Mouse (Mus musculus): ENCODE measurements at regions not wholly inside any gene's neighbourhood (a gene's known extent, or its start where the extent isn't known, plus 50 kb on each side); places are given as distances from the start of the nearest gene placed in this dataset.
A peak's percentile ranks its signal among the peaks of the same experiment; 100 is the strongest.
"Not testable (repeated sequence)": the region's sequence is repeated elsewhere in the genome, so short reads cannot be mapped to it uniquely, and the experiment has no call there.

GRCm38 (mm10) chr8:88064414-88065110 is 54.0 kb upstream of the Cnep1r1 start:
- no peak overlapping the region for H3K4me2 ChIP-seq
- ATAC-seq (ENCODE audit: insufficient number of reproducible peaks, insufficient read depth, low FRiP score, low TSS enrichment, low read depth): no peak
- WGBS: 89% methylated on average over 13 of the region's 13 CpGs

GRCm38 (mm10) chr8:88059107-88059506 is 59.5 kb upstream of the Cnep1r1 start:
- WGBS: 76% methylated on average over 1 of the region's 1 CpGs
- H3K4me3 ChIP-seq (replicated peaks); H3K9ac ChIP-seq (replicated peaks); H3K4me2 ChIP-seq; ATAC-seq (ENCODE audit: insufficient number of reproducible peaks, insufficient read depth, low FRiP score, low TSS enrichment, low read depth); H3K36me3 ChIP-seq; H3K27me3 ChIP-seq; H3K27ac ChIP-seq; H3K4me1 ChIP-seq (replicated peaks); H3K9me3 ChIP-seq: not testable (repeated sequence)

More at GRCm38 (mm10) chr8:88064414-88065110, 54.0 kb upstream of the Cnep1r1 start:
- Histone ChIP-seq H3K4me3 (replicated peaks) (no peak overlapping the region), H3K27me3 (no peaks in the 10 kb centered on the region), H3K4me1 (replicated peaks) (no peaks in the 10 kb centered on the region), H3K36me3 (no peaks in the 10 kb centered on the region), H3K9me3 (no peaks in the 10 kb centered on the region), H3K27ac (no peak overlapping the region), H3K9ac (replicated peaks) (no peak overlapping the region)

- no peak overlapping the region for H3K9ac ChIP-seq (replicated peaks)
- no peak for ATAC-seq (ENCODE audit: insufficient number of reproducible peaks, insufficient read depth, low FRiP score, low TSS enrichment, low read depth)
- WGBS: 88% methylated on average over 7 of the region's 7 CpGs
These were observed 60.8 kb upstream of the Cnep1r1 start for GRCm38 (mm10) chr8:88057686-88058234.

GRCm38 (mm10) chr8:88050651-88051050 is 67.9 kb upstream of the Cnep1r1 start:
- Histone ChIP-seq H3K9ac (replicated peaks) (no peak overlapping the region), H3K4me1 (replicated peaks) (no peaks in the 10 kb centered on the region), H3K27me3 (no peaks in the 10 kb centered on the region), H3K36me3 (no peaks in the 10 kb centered on the region), H3K4me3 (replicated peaks) (no peak overlapping the region), H3K27ac (no peak overlapping the region), H3K4me2 (no peak overlapping the region), H3K9me3 (no peaks in the 10 kb centered on the region)
- ATAC-seq (ENCODE audit: insufficient number of reproducible peaks, insufficient read depth, low FRiP score, low TSS enrichment, low read depth): no peak
- 84% methylated on average over 10 of the region's 10 CpGs for WGBS

More at GRCm38 (mm10) chr8:88057686-88058234, 60.8 kb upstream of the Cnep1r1 start:
- Histone ChIP-seq H3K9me3 (no peaks in the 10 kb centered on the region), H3K36me3 (no peaks in the 10 kb centered on the region), H3K4me2 (no peak overlapping the region), H3K27ac (no peak overlapping the region), H3K4me1 (replicated peaks) (no peaks in the 10 kb centered on the region), H3K4me3 (replicated peaks) (no peak overlapping the region), H3K27me3 (no peaks in the 10 kb centered on the region)

- H3K4me2 ChIP-seq: no peak overlapping the region
- WGBS: 80% methylated on average over 5 of the region's 5 CpGs
- H3K27me3 ChIP-seq: no peaks in the 10 kb centered on the region
- H3K4me3 ChIP-seq (replicated peaks): no peak overlapping the region
- no peak overlapping the region for H3K27ac ChIP-seq
- no peaks in the 10 kb centered on the region for H3K4me1 ChIP-seq (replicated peaks)
- ATAC-seq (ENCODE audit: insufficient number of reproducible peaks, insufficient read depth, low FRiP score, low TSS enrichment, low read depth): no peak
- H3K9me3 ChIP-seq: no peaks in the 10 kb centered on the region
- no peaks in the 10 kb centered on the region for H3K36me3 ChIP-seq
- H3K9ac ChIP-seq (replicated peaks): no peak overlapping the region
These were observed 69.5 kb upstream of the Cnep1r1 start for GRCm38 (mm10) chr8:88049091-88049490.

- H3K9me3 ChIP-seq: no peaks in the 10 kb centered on the region
- ATAC-seq (ENCODE audit: insufficient number of reproducible peaks, insufficient read depth, low FRiP score, low TSS enrichment, low read depth): no peak
- no peak overlapping the region for H3K4me2 ChIP-seq
- no peak overlapping the region for H3K4me3 ChIP-seq (replicated peaks)
- no peak overlapping the region for H3K27ac ChIP-seq
- no peaks in the 10 kb centered on the region for H3K36me3 ChIP-seq
- no peak overlapping the region for H3K9ac ChIP-seq (replicated peaks)
- no peaks in the 10 kb centered on the region for H3K27me3 ChIP-seq
- H3K4me1 ChIP-seq (replicated peaks): no peaks in the 10 kb centered on the region
- 87% methylated on average over 4 of the region's 4 CpGs for WGBS
These were observed 72.6 kb upstream of the Cnep1r1 start for GRCm38 (mm10) chr8:88045995-88046394.

GRCm38 (mm10) chr8:88039286-88039685 is 79.3 kb upstream of the Cnep1r1 start:
- Histone ChIP-seq H3K9ac (replicated peaks) (no peak overlapping the region), H3K4me1 (replicated peaks) (0 out of 2 replicates have a peak, but pooled peaks cover 3% of the 10 kb centered on the region), H3K9me3 (no peaks in the 10 kb centered on the region), H3K27ac (no peak overlapping the region), H3K36me3 (no peaks in the 10 kb centered on the region), H3K4me2 (no peak overlapping the region), H3K27me3 (no peaks in the 10 kb centered on the region), H3K4me3 (replicated peaks) (no peak overlapping the region)
- WGBS: 20% methylated on average over 6 of the region's 6 CpGs
- ATAC-seq (ENCODE audit: insufficient number of reproducible peaks, insufficient read depth, low FRiP score, low TSS enrichment, low read depth): no peak

GRCm38 (mm10) chr8:88037994-88038393 is 78.6 kb upstream of the Zfp423 start:
- Histone ChIP-seq H3K27me3 (no peaks in the 10 kb centered on the region), H3K27ac (no peak overlapping the region), H3K4me1 (replicated peaks) (0 out of 2 replicates have a peak, but pooled peaks cover 3% of the 10 kb centered on the region), H3K9ac (replicated peaks) (no peak overlapping the region), H3K36me3 (no peaks in the 10 kb centered on the region), H3K4me3 (replicated peaks) (no peak overlapping the region), H3K9me3 (no peaks in the 10 kb centered on the region), H3K4me2 (no peak overlapping the region)
- no peak for ATAC-seq (ENCODE audit: insufficient number of reproducible peaks, insufficient read depth, low FRiP score, low TSS enrichment, low read depth)
- 78% methylated on average over 2 of the region's 2 CpGs for WGBS

- H3K4me1 ChIP-seq (replicated peaks): 0 out of 2 replicates have a peak, but pooled peaks cover 3% of the 10 kb centered on the region
- H3K9me3 ChIP-seq: no peaks in the 10 kb centered on the region
- WGBS: 71% methylated on average over 6 of the region's 6 CpGs
- no peak overlapping the region for H3K27ac ChIP-seq
- no peaks in the 10 kb centered on the region for H3K27me3 ChIP-seq
- H3K36me3 ChIP-seq: no peaks in the 10 kb centered on the region
- no peak overlapping the region for H3K4me2 ChIP-seq
- H3K9ac ChIP-seq (replicated peaks): no peak overlapping the region
- no peak overlapping the region for H3K4me3 ChIP-seq (replicated peaks)
- no peak for ATAC-seq (ENCODE audit: insufficient number of reproducible peaks, insufficient read depth, low FRiP score, low TSS enrichment, low read depth)
These were observed 73.7 kb upstream of the Zfp423 start for GRCm38 (mm10) chr8:88033054-88033453.

- H3K4me1 ChIP-seq (replicated peaks): peaks cover 17% of the 10 kb centered on the region
- H3K4me3 ChIP-seq (replicated peaks): no peak overlapping the region
- H3K27ac ChIP-seq: no peak overlapping the region
- H3K9ac ChIP-seq (replicated peaks): no peak overlapping the region
- H3K27me3 ChIP-seq: no peaks in the 10 kb centered on the region
- no peaks in the 10 kb centered on the region for H3K9me3 ChIP-seq
- no peak overlapping the region for H3K4me2 ChIP-seq
- no peak for ATAC-seq (ENCODE audit: insufficient number of reproducible peaks, insufficient read depth, low FRiP score, low TSS enrichment, low read depth)
- H3K36me3 ChIP-seq: no peaks in the 10 kb centered on the region
- 85% methylated on average over 14 of the region's 14 CpGs for WGBS
These were observed 65.1 kb upstream of the Zfp423 start for GRCm38 (mm10) chr8:88024496-88024895.

GRCm38 (mm10) chr8:88023423-88023822 is 64.0 kb upstream of the Zfp423 start:
- H3K27me3 ChIP-seq: no peaks in the 10 kb centered on the region
- peak; percentile 68 for ATAC-seq (ENCODE audit: insufficient number of reproducible peaks, insufficient read depth, low FRiP score, low TSS enrichment, low read depth)
- WGBS: 13% methylated on average over 5 of the region's 5 CpGs

More at GRCm38 (mm10) chr8:88023423-88023822, 64.0 kb upstream of the Zfp423 start:
- Histone ChIP-seq H3K9me3 (peaks cover 4% of the 10 kb centered on the region), H3K36me3 (no peaks in the 10 kb centered on the region), H3K27ac (no peak overlapping the region), H3K4me1 (replicated peaks) (peaks cover 17% of the 10 kb centered on the region), H3K4me2 (no peak overlapping the region), H3K4me3 (replicated peaks) (no peak overlapping the region), H3K9ac (replicated peaks) (no peak overlapping the region)

Measured in limb, embryonic 12.5 days (tissue).